Mouse (Mus musculus): ENCODE measurements around the gene March2. TPM values are rescaled to one million over a fixed set of nuclear protein-coding genes. Genes with fewer than 3 reads are reported as not detected.

Gene March2
- polyA plus RNA-seq, 1 experiment from 2014 or later, result 31.4 TPM

DNA sequence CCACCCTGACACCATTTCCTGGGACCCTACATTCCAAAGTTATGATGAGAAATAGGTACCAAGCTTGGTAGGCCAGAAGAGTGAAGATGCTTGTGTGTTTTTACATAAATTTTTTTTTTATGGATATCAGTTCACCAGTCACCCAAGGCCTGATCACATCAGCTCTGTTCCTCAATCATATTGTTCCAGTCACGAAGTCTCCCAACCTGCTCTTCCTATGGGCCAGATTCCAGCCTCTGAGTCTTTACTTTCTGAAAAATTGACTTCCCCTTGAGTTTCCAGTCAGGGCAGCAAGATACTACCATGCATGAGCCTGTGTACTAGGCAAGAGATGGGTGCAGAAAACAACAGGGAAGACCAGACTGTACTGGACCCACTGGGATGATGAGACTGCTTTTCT lies 31.7 kb downstream of the March2 start, which contains the start of gene Hnrnpm:
TSS of gene Hnrnpm (minus strand) at position 101 of the 400 bp plus-strand sequence.
- H3K36me3 ChIP-seq (ENCODE audit: inconsistent target), result peaks cover 4% of the 10 kb centered on the region; the same call in 1 of the 2 replicates
- peaks cover 34% of the 10 kb centered on the region for H3K79me2 ChIP-seq (ENCODE audit: inconsistent target)
- H3K4me3 ChIP-seq (ENCODE audit: inconsistent target), result peak within 1 kb of the TSS; percentile 71
- WGBS (ENCODE audit: missing documents), result 100% methylated on average over 1 of the region's 1 CpGs
- H3K27ac ChIP-seq, result 0 out of 2 replicates have a peak within 1 kb of the TSS, but pooled peaks have one; percentile 25

DNA sequence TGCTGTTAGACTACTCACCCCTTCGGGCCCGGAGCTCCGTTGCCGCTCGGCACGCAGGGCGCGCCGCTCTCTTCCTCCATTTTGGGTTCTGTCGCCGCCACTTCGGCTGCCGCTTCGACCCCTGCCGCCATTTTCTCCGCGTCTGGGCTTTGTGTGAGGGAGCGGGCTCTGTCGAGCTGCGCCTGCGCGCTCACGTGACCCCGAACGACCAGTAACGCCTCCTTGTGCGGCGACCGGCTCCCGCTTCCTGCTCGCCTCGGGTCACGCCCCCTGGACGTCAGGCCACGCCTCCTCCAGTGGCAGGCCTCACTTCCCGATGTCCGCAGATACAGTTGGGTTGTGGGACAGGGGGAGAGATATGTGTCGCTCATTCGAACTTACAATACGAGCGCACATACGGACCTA lies 33.2 kb downstream of the March2 start:
- Histone ChIP-seq H3K36me3 (ENCODE audit: inconsistent target) (no peaks in the 10 kb centered on the region), H3K4me3 (ENCODE audit: inconsistent target) (peak overlapping the region; percentile 71), H3K27ac (peak overlapping the region; percentile 84), H3K79me2 (ENCODE audit: inconsistent target) (peaks cover 49% of the 10 kb centered on the region)
- under 1% methylated on average over 42 of the region's 42 CpGs for WGBS (ENCODE audit: missing documents)

DNA sequence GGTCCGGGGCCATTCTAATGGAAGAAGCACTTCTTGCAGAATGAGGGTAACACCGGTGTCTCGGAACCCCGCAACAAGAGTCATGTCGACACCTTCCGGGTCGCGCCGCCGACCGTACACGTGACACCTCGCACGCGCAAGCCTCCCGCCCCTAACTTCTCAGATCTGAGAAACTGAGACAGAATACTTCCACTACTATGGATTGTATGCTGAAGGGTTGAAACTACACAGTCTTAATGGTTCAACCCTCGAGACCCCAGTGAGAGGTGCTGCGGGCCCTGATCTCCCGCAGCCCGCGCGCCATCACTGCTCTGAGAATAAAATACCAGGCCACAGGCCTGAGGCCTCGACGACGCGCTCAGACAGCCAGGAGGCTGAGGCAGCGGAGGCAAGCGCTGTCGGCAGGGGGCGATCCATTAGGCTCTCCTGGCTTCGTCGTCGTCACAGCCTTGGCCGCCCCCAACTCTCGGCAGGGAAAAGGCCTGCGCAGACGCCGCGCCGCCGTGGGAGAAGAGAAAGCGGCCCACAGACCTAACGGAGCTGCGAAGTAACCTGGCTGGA lies 33.7 kb downstream of the March2 start:
- H3K79me2 ChIP-seq (ENCODE audit: inconsistent target), result peaks cover 54% of the 10 kb centered on the region
- H3K4me3 ChIP-seq (ENCODE audit: inconsistent target), result peak overlapping the region; percentile 71
- WGBS (ENCODE audit: missing documents), result under 1% methylated on average over 44 of the region's 44 CpGs
- H3K27ac ChIP-seq, result peak overlapping the region; percentile 84
- no peaks in the 10 kb centered on the region for H3K36me3 ChIP-seq (ENCODE audit: inconsistent target)

DNA sequence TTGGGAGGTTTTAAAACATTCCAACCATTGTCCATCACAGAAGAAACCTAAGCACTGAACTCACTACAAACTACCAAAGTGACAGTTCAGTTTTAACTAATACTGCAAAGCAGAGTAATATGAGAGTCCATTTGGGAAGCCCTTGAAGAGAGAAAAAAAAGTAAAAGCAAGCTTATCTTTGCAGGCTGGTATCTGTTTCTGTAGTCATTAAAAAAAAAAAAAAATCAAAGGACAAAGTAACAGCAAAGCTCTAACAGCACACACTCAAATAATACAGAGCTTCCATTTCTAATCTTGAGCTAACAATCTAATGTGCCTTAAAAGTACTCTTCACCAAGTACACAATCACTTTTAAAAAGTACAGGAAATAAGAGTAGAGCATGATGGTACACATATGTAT lies 36.7 kb downstream of the March2 start:
- no peak overlapping the region for H3K4me3 ChIP-seq (ENCODE audit: inconsistent target)
- peaks cover 8% of the 10 kb centered on the region; the same call in 1 of the 2 replicates for H3K36me3 ChIP-seq (ENCODE audit: inconsistent target)
- H3K79me2 ChIP-seq (ENCODE audit: inconsistent target), result peaks cover 84% of the 10 kb centered on the region
- no peak overlapping the region for H3K27ac ChIP-seq

DNA sequence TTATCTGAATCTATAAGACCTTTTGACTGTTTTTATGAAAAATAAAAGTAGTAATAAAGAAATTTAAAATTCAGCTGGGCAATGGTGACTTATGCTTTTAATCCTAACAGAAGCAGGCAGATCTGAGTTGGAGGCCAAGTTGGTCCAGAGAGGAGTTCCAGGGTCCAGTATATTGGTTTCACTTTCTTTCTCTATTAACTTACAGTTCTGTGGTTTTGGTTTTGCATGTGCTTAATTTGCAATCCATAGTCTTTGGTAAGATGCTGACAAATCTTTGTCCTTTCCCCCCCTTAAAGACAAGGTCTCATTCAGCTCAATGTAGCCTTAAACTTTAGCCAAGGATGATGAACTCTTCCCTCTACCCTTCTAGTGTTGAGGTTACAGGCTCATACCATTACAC lies 39.7 kb downstream of the March2 start:
- peaks cover 22% of the 10 kb centered on the region for H3K36me3 ChIP-seq (ENCODE audit: inconsistent target)
- H3K79me2 ChIP-seq (ENCODE audit: inconsistent target), result peaks cover 100% of the 10 kb centered on the region
- H3K4me3 ChIP-seq (ENCODE audit: inconsistent target), result no peak overlapping the region
- no peak overlapping the region for H3K27ac ChIP-seq

DNA sequence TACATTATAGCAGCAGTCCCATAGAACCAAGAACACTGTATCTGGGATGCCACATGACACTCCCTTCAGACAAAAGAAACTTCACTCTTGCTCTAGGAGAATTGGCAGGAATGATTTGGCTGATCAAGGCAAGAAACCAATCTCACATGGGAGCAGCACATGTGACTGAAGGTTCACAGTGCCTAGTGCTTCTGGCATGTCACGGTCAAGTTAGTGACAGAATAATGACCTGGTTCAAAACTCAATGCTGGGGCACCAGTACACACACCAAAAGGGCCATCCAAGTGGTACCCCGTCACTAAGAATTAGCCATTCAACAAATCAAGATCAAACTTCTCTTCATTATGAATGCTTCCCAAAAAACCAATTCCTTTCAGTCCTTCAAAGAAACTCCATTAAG lies 42.4 kb downstream of the March2 start:
- peaks cover 22% of the 10 kb centered on the region for H3K36me3 ChIP-seq (ENCODE audit: inconsistent target)
- no peak overlapping the region for H3K4me3 ChIP-seq (ENCODE audit: inconsistent target)
- peaks cover 100% of the 10 kb centered on the region for H3K79me2 ChIP-seq (ENCODE audit: inconsistent target)
- WGBS (ENCODE audit: missing documents), result 86% methylated on average over 2 of the region's 2 CpGs
- H3K27ac ChIP-seq, result no peak overlapping the region

DNA sequence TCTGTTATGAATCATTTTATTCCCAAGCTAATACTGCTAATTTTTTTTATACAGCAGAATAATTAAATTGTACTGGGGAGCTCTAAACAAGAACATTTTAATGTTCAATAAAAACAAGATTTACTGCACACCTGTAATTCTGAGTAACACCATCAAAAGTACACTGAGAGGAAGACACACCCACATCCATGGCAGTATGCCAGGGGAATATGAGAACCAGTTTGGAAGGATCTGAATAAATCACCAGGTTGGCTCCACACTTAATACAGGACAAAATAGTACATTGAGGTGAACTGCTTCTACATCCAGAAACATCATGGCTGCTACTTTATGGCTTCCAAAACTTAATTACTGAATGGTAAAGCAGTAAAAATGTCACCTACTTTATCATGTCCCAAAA lies 43.0 kb downstream of the March2 start:
- Histone ChIP-seq H3K4me3 (ENCODE audit: inconsistent target) (no peak overlapping the region), H3K36me3 (ENCODE audit: inconsistent target) (peaks cover 22% of the 10 kb centered on the region), H3K79me2 (ENCODE audit: inconsistent target) (peaks cover 100% of the 10 kb centered on the region)

DNA sequence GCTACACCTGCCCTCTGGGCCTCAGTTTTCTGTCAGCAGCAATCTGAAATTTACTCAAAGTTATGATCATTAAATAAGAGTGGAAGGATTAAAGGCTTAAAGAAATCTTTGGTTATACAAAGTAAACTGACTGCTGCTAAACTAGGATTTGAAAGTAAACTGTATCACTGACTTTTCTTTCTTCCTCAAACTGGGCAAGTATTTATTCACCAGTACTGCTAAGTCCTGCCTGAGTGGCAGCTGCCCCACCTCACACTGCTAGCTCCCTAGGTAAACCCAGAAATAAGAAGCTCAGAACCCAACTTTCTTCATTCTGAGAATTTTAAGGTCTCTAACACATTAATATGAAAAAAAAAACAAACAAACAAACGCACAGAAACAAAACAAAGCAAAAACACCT lies 44.6 kb downstream of the March2 start:
- peaks cover 100% of the 10 kb centered on the region for H3K79me2 ChIP-seq (ENCODE audit: inconsistent target)
- H3K36me3 ChIP-seq (ENCODE audit: inconsistent target), result peaks cover 22% of the 10 kb centered on the region
- 88% methylated on average over 1 of the region's 1 CpGs for WGBS (ENCODE audit: missing documents)
- H3K27ac ChIP-seq, result no peak overlapping the region
- H3K4me3 ChIP-seq (ENCODE audit: inconsistent target), result no peak overlapping the region

More for the DNA sequence above, 43.0 kb downstream of the March2 start:
- H3K27ac ChIP-seq, result no peak overlapping the region

DNA sequence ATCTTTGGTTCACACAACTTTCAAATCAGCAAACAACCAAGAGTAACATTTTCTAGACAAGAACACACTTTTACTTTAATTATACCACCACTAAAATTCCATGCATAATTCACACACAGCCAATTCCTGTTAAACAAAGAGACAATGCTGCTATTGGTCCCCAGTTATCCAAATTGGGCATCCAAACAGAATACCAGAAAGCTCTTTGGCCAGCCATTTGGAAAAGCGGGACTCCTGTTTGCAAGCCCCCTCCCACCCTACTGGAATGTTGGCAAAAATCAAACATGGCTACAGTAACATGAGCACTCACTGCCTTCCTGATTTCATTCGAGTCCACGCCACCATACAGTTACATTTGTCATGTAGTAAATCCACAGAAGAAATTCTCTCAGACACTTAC lies 48.8 kb downstream of the March2 start:
- WGBS (ENCODE audit: missing documents), result 100% methylated on average over 3 of the region's 3 CpGs
- Histone ChIP-seq H3K27ac (no peak overlapping the region), H3K36me3 (ENCODE audit: inconsistent target) (peaks cover 40% of the 10 kb centered on the region)

DNA sequence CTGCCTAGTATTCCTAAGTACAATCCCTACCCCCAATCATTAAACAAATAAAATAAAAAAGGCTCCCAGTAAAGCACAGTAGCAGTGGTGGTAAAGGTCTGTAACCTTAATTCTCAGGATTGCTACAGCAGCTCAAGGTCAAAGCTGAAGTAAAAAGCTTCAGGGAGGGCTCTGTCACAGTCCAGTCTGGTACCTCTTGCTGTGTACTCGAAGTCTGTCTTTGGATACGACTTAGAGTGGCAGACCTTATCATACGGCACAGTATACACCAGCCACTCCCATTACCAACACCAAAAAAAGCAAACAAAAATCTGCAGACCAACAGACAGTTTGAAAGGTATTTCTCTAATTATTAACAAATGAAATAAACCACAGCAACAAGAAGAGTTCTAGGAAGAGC lies 51.7 kb downstream of the March2 start:
- H3K36me3 ChIP-seq (ENCODE audit: inconsistent target), result peaks cover 63% of the 10 kb centered on the region
- 100% methylated on average over 3 of the region's 3 CpGs for WGBS (ENCODE audit: missing documents)
- no peak overlapping the region for H3K4me3 ChIP-seq (ENCODE audit: inconsistent target)
- H3K79me2 ChIP-seq (ENCODE audit: inconsistent target), result peaks cover 97% of the 10 kb centered on the region
- H3K27ac ChIP-seq, result no peak overlapping the region

More for the DNA sequence above, 48.8 kb downstream of the March2 start:
- Histone ChIP-seq H3K4me3 (ENCODE audit: inconsistent target) (no peak overlapping the region), H3K79me2 (ENCODE audit: inconsistent target) (peaks cover 100% of the 10 kb centered on the region)

DNA sequence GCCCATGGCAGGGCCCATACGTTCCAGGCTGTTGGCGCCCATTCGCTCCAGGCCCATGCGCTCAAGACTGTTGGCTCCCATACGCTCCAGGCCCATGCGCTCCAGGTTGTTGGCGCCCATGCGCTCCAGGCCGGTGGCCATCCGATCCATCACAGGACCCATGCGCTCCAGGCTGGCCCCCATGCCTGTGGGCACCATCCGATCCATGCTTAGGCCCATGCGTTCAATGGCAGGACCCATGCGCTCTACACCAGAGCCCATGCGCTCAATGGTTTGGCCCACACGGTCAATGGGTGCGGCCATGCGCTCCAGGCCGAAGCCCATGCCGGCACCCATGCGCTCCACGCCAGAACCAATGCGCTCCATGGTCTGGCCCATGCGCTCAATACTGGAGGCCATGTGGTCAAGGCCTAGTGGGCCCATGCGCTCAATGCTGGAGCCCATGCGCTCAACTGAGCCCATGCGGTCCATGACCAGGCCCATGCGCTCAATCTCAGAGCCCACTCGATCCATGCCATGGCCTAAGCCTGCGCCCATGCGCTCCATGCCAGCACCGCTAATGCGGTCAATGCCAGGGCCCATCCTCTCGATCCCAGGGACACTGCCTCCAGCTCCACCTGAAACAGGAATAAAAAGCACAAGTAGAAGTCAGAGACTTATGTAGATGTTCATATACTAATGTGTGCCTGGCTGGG lies 68.5 kb downstream of the March2 start:
- Histone ChIP-seq H3K4me3 (ENCODE audit: inconsistent target) (no peak overlapping the region), H3K79me2 (ENCODE audit: inconsistent target) (peaks cover 26% of the 10 kb centered on the region; the same call in 1 of the 2 replicates), H3K36me3 (ENCODE audit: inconsistent target) (peaks cover 91% of the 10 kb centered on the region), H3K27ac (no peak overlapping the region)
- 95% methylated on average over 34 of the region's 34 CpGs for WGBS (ENCODE audit: missing documents)

DNA sequence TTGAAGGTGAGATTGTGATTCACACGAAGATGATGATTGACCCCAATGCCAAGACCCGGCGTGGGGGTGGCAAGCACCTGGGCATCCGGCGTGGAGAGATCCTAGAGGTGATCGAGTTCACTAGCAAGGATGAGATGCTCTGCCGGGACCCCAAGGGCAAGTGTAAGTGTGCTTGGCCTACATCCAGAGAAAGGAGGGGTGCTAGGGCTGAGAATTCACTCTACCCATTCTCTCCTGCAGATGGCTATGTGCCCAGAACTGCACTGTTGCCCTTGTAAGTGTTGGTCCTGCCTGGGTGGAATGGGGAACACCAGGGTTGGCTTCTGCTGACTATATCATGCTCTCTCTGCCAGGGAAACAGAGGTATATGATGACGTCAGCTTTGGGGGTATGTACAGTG lies 73.4 kb downstream of the March2 start:
- WGBS (ENCODE audit: missing documents), result 92% methylated on average over 7 of the region's 8 CpGs
- Histone ChIP-seq H3K27ac (no peak overlapping the region), H3K36me3 (ENCODE audit: inconsistent target) (peaks cover 56% of the 10 kb centered on the region), H3K4me3 (ENCODE audit: inconsistent target) (no peak overlapping the region), H3K79me2 (ENCODE audit: inconsistent target) (no peaks in the 10 kb centered on the region; the same call in 1 of the 2 replicates)

DNA sequence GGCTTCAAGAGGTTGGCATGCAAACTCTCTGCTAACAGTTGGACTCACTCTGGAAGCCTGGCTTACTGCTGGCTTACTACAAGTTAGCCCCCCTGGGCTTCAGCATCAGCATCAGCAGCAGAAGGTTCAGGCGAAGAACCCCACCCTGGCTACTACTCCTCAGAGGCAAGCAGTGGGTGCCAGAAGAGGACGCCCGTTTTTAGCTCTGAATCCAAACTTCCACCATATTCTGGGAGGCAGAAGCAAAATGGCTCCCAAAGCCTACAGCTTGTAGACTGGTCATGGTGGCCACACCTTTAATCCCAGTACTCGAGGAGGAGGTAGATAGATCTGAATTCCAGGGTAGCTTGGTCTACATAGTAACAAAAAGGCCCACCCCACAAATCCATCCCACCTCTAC lies 74.4 kb downstream of the March2 start:
- Histone ChIP-seq H3K4me3 (ENCODE audit: inconsistent target) (no peak overlapping the region), H3K79me2 (ENCODE audit: inconsistent target) (no peaks in the 10 kb centered on the region; the same call in 1 of the 2 replicates), H3K36me3 (ENCODE audit: inconsistent target) (peaks cover 47% of the 10 kb centered on the region), H3K27ac (no peak overlapping the region)
- WGBS (ENCODE audit: missing documents), result 89% methylated on average over 4 of the region's 4 CpGs

DNA sequence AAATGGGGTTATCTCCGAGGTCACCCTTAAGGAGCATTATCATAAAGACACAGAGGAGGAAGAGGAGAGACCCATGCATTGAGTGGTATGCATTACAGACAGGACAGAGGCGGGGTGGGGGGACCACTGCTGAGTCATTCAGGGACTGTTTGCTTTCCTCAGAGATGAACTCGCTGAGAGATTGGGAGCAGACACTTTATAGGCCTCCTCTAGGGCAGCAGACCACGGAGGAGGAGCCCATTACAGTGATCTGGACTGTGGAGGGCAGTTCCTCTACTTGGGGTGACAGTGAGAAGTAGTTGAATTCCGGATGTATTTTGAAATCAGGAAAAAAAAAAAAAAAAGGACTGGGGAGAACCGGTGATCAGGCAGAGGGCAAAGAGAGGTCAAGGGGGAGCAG lies 78.7 kb downstream of the March2 start:
- H3K36me3 ChIP-seq (ENCODE audit: inconsistent target), result peaks cover 6% of the 10 kb centered on the region
- 9% methylated on average over 6 of the region's 6 CpGs for WGBS (ENCODE audit: missing documents)
- peak overlapping the region; percentile 88 for H3K27ac ChIP-seq
- H3K79me2 ChIP-seq (ENCODE audit: inconsistent target), result no peaks in the 10 kb centered on the region; the same call in 1 of the 2 replicates
- no peak overlapping the region for H3K4me3 ChIP-seq (ENCODE audit: inconsistent target)

DNA sequence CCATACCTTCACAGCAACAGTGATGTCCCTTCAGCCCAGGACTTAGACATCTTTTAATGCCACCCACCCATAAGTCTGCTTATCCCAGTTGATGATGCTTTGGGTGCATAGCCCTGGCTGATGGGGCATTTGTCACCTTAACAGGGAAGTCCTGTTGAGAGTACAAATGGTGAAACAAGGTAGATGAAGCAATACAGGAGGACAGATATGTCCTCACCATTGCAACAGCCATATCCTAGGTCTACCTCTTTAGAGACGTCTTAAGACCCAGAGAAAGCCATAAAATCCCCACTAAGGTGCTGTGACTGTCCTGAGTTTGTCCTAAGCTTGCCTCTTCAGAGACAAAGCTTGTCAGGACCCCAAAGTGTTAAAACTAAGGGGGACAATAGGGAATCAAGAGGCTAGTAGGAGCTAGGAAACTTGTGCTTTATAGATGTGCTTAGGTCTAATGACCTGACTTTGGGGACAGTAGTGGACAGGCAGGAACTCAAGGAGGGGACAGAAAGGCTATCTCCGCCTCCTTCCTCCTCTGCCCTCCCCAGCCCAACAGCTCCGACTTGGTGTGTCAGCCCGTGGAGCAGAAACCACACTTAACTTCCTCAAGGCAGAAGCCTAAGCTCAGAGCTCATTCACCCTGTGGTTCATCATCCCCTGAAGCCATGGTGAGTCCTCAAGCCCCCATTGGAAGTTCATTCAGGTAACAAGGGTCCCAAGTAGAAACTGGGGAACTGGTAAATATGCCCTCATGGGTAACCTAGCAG lies 80.8 kb downstream of the March2 start, which contains the start of gene Pram1:
TSS of gene Pram1 (plus strand) at position 541 of the 761 bp plus-strand sequence.
- H3K4me3 ChIP-seq (ENCODE audit: inconsistent target), result peak within 1 kb of the TSS; percentile 4; the same call in 1 of the 2 replicates
- no peaks in the 10 kb centered on the region; the same call in 1 of the 2 replicates for H3K79me2 ChIP-seq (ENCODE audit: inconsistent target)
- 10% methylated on average over 4 of the region's 4 CpGs for WGBS (ENCODE audit: missing documents)
- no peaks in the 10 kb centered on the region for H3K36me3 ChIP-seq (ENCODE audit: inconsistent target)
- peak within 1 kb of the TSS; percentile 88 for H3K27ac ChIP-seq
